Mouse (Mus musculus) heart, postnatal 10 days (tissue): ENCODE results near the gene Chid1. TPM values are rescaled to one million over a fixed set of nuclear protein-coding genes. Genes with fewer than 3 reads are reported as not detected.

ENCODE experiments used
- DNase-seq, 2 experiments: peaks; one replicate each; pipeline ENCODE4 v3.0.0; 2021
- intact Hi-C: fragments of 180-260 bp; cut with DNase I; formaldehyde crosslinking; loops from one replicate; pipeline ENCODE4 v1.15.1; 2025
- total RNA-seq, 2 experiments: library from RNA; stranded (reverse); gene quantifications; 2 replicates each; pipeline ENCODE4 v1.2.3; 2021

Chid1 gene
- total RNA-seq, 2 experiments from 2014 or later, result 32.7 to 37.3 TPM

DNA sequence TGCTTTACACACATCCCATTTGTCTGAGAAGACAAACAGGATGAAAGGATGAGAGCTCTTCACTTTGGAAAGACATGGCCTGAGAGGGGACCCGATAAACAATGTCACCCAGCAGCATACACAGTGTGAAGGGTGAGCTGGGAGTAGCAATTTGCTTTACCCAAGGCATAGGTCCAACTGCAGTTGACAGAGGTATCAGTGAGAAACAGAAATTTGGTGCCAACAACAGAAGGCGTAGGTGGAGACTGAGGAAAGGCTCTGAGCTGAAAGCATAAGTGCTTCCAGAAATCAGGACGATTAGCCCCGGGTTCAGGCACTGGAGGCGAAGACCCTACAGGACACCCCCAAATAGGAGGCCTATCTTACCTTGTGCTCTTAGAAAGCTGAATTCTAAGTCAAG lies 29.5 kb downstream of the Chid1 start:
- no peak for DNase-seq
- intact Hi-C loops, result no loop called here

DNA sequence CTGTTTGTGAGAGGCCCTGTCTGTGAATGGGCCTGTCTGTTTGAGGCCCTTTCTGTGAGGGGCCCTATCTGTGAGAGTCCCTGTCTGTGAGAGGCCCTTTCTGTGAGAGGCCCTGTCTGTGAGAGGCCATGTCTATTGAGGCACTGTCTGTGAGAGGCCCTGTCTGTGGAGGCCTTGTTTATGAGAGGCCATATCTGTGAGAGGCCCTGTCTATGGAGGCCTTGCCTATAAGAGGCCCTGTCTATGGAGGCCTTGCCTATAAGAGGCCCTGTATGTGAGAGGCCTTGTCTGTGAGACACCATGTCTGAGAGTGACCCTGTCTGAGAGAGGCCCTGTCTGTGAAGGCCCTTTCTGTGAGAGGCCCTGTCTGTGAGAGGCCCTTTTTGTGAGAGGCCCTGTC lies 31.5 kb downstream of the Chid1 start:
- DNase-seq, result no peak
- intact Hi-C loops, result no loop called here

DNA sequence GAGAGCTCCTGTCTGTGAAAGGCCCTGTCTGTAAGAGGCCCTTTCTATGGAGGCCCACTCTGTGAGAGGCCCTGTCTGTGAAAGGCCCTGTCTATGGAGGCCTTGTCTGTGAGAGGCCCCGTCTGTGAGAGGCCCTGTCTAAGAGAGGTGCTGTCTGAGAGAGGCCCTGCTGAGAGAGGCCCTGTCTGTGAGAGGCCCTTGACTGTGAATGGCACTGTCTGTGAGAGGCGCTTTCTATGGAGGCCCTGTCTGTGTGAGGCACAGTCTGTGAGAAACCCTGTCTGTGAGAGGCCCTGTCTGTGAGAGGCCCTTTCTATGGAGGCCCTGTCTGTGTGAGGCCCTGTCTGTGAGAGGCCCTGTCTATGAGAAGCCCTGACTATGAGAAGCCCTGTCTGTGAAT lies 33.4 kb downstream of the Chid1 start:
- intact Hi-C loops, result no loop called here
- DNase-seq, result no peak

DNA sequence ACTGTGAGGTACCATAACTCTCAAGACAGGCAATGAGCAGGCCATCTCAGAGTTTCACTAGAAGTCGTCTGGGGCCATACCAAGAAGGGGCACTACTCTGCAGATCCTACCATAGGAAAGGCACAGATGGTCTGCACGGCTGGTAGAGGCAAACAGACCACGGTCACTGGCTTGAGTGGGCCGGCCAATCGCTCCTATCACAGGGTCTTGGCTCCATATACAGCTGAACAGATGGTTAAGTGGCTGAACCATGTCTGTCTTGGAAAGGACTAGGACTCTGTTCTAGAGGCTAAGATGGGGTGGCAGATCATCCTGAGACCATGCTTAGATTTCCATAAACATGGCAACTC lies 37.1 kb downstream of the Chid1 start:
- no peak for DNase-seq
- intact Hi-C loops, result no loop called here

DNA sequence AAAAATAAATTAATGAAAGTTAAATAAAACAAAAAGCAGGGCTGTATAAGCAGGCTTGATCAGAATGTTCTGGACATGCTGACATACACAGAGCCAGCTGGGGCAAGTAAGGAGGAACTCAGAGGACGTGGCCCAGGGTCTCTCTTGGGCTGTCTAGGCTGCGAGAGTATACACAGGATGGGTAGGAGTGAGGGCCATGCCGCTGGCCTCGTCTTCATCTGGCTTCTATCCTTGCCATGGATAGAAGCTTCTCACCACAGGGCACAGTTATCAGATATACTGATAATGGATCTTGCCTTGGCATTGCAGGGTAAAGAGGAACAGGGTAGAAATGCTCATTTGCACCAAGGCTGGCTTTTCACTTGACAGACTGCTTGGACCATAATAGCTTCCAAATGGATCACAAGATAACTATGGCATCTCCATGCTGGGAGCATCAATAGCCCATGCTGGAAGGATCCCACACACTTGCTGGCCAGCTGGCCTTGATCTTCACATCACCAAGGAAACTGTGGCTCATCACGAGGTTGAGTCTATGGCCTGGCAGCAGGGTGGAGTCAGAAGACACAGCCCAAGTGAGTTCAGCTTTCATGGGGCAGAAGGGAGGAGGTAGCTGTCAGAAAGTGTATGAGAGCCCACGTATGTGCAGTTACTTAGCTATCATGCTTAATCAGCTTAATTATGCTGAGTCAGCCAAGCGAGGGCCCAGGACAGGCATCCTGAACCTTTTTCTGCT lies 37.7 kb downstream of the Chid1 start:
- DNase-seq, result no peak
- intact Hi-C loops, result no loop called here

DNA sequence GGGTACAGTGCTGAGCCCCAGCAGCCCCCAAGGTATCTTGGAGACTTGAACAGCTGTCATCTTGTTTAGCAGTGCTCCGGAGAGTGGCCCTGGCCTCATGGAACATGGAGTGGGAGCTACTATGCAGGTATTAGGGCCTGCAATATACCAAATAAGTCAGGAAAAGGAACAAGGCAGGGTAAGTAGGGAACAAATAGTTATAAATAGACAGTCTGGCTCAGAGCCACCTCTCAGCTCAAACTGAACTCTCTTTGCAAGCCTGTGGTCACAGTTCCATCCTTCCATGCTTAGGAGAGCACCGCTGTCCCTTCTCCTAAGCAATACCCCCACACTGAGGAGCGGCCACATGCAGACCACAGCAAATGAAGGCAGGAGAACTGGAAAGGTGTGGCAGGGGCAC lies 42.1 kb downstream of the Chid1 start:
- intact Hi-C loops, result no loop called here
- peak; percentile 51 to 56 for DNase-seq

DNA sequence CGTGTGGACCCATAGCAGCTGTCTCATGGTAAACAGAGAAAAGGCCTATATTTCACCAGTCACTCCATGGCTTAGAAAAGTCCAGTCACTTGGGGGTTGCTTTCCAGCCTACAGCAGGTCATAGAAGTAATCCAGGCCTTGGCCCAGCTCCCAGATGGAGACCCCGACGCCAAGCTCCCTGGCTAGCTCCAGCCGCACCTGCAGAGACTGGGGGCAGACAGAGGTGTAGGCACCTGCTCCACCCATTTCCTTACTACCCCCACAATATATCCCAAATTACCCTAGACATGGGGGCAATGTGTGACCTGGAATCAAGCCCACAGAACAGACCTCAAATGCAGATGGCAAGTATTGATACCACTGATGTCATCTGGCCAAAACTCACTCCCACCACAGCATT lies 43.7 kb downstream of the Chid1 start:
- intact Hi-C loops, result no loop called here

DNA sequence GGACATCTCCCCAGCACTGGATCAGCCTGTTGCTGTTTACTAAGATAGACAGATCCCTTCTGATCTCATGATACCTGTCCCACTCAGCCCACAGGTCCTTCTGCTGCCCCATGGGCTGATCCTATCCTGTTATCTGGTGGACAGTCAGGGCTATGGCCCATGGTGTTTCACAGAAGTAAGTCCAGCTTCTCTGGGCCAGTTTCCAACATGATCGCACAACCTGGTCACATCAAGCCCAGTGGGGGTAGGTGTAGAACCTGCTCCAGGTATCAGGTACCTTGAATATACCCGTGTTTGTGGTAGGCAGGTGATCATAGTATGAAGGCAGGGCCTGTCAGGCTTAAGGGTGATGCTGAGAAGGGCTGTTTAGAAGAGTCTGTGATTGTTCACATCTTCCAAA lies 44.3 kb downstream of the Chid1 start:
- intact Hi-C loops, result no loop called here
- DNase-seq, result no peak

More for the DNA sequence above, 43.7 kb downstream of the Chid1 start:
- no peak for DNase-seq

DNA sequence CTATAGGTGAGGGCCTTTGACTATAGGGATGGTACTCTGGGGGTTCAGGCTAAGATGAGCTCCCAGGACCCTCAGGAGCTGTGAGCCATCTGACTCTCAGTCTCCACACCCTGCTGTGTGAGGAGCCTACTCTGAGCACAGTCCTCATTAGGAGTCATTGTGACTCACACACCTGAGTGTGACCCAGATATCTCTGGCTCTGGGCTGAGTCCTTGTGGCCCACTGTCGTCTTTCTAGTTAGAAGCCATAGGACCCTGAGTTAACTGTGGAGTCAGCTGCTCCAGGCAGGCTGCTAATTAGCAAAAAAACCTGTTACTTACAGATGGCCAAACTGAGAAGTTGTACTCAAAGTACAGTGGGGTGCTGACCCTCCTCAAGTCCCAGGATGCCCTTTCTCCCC lies 45.9 kb downstream of the Chid1 start:
- intact Hi-C loops, result no loop called here
- DNase-seq, result no peak

DNA sequence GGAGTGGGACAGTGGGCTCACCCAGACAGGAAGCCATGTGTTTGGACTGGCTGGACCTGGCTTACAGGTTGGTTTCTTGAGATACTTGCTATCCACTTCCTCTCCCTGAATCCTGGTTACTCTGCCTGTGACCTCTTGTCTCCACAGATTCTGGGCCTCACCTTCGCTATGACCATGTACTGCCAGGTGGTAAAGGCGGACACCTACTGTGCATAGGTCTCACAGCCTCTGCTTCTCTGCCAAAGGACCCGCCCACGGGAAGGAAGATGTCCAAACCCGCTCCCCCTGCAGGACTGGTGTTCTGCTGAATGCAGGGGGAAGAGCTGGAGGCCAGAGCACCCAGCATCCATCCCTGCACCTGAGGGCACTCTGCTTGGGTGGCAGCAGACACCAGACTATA lies 46.9 kb downstream of the Chid1 start:
- no peak for DNase-seq
- intact Hi-C loops, result no loop called here

DNA sequence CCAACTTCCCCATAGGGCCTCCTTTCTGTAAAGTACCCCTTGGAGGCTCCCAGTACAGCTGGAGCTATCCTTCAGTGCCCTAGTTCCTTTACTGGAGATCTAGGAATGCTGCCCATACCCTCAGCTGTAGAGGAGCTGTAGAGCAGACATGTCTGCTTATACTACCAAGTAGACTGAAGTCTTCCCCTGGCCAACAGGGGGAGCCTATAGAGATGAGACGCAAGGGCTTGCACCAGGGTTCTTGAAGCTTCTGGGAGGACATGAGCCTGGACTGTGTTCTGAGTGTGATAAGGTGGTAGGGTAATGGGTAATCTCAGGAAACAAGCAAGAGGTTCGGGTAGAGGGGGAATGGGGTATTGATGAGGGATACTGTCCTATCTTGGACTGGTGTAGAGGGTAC lies 48.5 kb downstream of the Chid1 start:
- no peak for DNase-seq
- intact Hi-C loops, result no loop called here

DNA sequence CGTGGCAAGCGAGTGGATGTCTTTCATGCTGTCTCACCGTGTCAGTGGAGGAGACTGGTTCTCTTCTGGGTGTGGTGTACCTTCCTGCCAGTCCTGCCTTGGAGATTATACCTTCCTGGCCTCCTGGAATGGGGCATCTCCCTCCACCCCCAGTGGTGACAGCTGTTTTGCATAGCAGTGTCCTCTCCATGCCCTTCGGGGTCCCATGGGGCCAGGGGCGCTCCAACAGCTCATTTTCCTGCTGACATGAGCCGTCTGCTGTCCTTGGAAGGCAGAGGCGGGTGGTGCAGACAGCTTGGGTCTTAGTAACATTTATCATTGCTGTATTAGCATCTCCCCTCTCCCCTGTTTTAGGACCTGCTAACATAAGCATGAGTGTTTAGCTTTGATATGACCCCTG lies 52.5 kb downstream of the Chid1 start:
- intact Hi-C loops, result no loop called here
- DNase-seq, result no peak

DNA sequence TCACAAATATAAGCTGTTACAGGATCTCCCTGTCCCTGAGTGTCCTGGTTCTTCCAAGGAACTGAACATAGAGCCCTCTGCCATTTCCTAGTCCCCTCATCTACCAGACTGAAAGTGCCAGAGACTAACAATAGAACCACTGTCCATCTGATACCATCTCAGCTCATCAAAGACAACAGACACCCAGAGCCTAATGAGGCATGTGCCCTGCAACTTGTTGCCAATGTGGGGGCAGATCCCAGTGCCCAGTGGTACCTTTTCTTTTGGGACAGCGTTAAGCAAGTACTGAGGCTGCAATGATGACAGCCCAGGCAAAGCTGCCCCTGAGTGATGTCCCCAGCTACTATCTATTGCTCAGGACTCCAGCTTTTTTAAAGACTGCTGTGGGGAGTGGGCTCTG lies 53.4 kb downstream of the Chid1 start:
- intact Hi-C loops, result no loop called here

DNA sequence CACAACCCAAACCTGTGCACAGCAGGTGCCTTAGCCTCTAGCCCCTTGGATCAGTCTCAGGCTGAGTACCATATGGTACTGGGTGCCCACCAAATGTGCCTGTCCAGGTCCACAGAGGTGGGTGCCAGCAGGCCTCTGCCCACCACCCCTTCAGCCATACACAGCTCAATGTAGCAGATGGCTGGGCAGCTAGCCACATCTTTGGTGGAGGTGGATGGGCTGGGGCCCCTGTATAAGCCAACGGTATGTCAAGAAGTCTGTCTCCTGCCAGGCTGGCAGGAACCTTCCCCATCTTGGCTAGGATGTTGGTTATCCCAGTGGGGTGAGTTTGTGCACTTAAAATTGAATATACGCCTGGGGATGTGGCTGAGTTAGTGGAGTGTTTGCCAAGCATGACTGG lies 54.1 kb downstream of the Chid1 start:
- intact Hi-C loops, result no loop called here

More for the DNA sequence above, 53.4 kb downstream of the Chid1 start:
- no peak for DNase-seq

DNA sequence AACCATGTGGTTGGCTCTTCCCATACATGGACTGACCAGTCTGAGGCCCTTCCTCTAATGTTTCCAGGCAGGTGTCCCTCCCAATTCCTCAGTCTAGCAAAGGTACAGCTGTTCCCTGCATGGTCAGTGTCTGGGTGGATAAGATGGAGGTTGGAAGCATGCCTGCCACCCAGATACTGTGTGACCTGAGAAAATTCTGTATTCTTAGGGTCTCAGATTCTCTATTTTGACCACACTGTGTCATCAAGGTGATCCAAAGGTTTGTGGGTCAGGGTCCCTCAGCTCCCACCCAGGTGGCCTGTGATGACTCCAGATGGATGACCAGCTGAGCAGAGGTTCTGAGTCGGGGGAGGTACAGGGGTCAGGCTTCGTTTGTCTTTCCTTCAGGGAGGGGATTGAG lies 54.5 kb downstream of the Chid1 start:
- DNase-seq, result no peak
- intact Hi-C loops, result no loop called here

More for the DNA sequence above, 54.1 kb downstream of the Chid1 start:
- DNase-seq, result no peak

DNA sequence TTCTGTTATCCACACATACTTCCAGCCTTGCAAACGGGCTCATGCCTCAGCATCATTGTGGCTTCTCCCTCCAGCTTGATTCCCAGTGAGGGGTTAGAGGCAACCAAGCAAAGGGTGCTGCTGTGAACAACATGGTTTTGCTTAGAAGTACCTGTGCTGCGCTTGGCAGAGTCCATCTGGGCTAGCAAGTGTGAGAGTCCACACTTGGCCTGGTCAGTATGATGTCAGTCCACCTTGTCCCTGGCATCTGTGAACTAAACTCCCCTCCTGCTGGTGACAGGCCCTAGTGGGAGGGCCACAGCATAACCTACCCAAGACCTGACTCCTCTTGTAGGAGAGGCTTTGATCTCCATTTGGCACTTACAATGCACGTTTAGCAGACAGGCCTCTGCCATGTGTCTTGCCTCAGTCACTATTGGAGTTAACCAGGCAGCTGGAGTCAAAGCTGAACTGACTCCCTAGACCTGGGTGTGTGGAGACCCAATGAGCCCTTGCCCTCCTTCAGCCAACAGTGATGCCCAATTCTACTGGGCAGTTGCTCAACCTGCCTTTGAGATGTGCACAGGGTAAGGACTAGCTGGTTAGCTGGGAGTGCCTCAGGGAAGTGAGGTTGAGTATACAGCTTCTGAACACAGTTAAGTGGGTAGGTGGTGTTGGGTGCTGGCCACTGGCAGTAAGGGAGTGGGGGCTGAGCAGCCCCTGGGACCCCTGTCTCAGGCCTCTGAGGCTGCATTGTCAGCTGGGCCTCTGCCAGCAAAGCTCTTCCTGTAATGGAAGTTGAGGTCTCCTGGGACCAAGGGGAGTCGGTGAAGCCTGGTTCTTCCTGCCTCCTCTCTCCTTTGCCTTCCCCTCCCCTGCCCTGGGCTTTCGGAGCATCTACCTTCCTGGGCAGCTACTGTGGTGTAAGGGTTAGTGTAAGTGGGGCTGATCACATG lies 55.2 kb downstream of the Chid1 start:
- DNase-seq, result no peak
- intact Hi-C loops, result loop anchor here (5.0 kb wide), 1 partner anchor 123 kb away; no protein-coding TSS in a partner anchor

DNA sequence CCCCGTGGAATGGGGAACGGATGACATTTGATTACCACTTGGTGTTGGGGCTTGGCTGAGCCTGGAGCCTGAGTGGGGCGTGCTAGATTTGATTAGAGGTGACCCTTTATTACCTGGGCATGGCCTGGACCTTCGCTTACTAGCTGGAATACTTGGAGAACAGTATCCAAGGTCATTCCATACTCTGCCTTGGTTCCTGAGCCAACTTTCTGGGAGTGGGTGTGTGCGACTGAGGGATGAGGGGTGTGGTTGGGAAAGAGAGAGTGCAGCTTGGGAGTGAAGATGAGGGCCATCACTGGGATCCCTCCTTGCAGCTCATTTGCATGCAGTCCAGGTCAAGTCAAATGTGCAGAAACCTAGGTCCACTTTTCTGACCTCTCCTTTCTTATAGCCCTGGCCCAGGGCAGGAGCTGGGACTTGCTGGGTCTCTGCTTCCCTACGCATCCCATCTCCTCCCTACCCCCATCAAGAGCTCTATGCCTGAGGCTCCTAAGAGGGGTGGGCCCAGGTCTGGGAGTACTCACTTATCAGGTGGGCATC lies 56.5 kb downstream of the Chid1 start:
- intact Hi-C loops, result loop anchor here (5.0 kb wide), 1 partner anchor 124 kb away; no protein-coding TSS in a partner anchor

DNA sequence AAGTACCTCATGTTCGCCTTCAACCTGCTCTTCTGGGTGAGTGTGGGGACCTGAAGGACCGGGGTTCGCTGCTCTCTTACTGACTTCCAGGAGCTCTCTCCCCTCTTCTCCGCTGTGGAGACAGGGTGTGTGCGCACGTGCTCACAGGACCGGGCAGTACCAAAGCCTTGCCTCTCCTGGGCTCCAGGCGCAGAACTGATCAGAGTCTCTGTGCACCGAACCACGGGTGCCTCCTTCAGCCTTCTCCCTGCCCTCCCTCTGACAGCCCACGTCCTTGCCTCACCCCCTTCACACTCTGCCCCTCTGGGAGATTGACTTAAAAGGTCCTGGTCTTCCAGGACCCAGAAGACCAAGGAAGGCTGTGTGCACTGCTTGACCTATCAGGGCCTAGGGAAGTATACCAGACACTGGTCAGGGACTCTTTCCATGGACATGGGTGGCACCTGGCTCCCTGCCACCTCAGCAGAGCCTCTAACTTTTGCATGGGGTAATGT lies 57.1 kb downstream of the Chid1 start:
- DNase-seq, result no peak
- intact Hi-C loops, result loop anchor here (5.0 kb wide), 1 partner anchor 125 kb away; no protein-coding TSS in a partner anchor

More for the DNA sequence above, 56.5 kb downstream of the Chid1 start:
- no peak for DNase-seq

DNA sequence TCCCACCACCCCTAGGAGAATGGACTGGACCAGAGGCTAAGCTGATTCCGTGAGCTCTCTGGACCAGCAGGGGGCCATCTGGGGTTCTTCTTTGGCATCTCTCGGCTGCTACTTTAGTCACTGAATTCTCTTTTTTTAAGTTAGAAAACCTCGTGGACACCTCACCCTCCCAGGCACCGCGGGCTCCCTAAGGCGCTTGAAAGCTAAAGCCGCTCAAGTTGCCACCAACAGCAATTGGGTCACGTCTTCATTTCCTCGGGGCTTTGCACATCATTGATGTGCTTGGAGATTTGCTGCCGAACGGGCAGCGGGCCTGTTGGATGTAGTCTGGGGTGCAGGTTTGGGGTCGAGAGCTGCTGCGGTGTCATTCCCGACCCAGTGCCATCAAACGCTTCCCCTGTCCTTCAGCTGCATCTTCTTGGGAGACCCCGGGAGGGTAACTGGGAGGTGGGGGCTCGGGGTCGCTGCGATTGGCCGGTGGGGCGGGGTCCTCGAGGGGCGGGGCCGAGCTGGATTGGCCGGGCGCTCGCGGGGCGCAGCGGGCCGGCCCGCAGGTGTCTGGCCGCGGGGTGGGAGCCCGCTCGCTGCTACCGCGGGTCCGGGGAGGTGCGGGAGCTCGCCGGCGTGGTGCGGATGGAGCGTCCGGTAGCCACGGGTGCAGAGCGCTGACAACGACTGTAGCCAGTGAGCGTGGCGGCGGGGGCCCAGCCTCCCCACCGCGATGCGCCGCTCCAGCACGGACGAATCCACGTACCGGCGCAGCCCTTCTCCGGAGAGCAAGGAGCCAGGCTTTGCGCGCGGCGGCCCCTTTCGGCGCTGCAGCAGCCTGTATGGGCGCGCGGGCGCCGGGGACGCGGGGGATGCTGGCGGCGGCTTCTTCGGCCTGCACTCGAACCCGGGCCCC lies 57.9 kb downstream of the Chid1 start:
- intact Hi-C loops, result loop anchor here (1.0 to 5.0 kb wide), 2 partner anchors 44 to 126 kb away; no protein-coding TSS in a partner anchor

DNA sequence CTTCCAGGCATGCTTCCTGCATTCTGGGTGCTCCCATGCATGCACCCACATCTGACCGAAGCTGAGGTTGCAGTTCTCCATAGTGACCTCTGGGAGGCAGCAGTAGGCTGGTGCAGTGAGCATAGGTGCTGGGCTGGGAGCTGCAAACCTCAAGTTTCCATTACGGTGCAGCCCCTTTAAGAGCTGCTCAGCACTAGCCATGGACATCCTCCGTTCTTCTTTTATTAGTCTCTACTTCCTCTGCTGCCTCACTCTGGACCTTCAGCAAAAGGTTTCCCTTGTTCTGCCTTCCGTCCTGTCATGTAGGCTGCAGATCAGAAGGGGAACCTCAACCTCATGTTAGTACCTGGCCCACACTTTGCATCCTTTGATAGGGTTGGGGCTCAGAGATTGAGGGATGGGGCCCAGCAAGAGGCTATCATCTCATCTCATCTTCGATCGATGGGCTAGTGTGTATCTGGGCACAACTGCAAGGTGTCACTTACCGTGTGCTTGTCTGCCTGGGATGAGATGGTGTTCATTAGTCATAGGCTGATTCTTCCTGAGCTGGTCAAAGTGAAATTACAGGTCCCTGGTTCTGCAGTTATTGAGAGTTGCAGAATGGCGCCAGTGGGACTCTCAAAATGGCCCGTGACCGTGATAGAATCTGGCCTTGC lies 58.7 kb downstream of the Chid1 start:
- intact Hi-C loops, result loop anchor here (1.0 to 5.0 kb wide), 3 partner anchors 44 to 185 kb away; no protein-coding TSS in a partner anchor
- peak; percentile 82 to 84 for DNase-seq

More for the DNA sequence above, 57.9 kb downstream of the Chid1 start:
- peak in 1 of 2 experiments; percentile 77 for DNase-seq
